Mouse (Mus musculus) C2C12 (cell line): Measurements from ENCODE around the gene Zbtb46.

Experiments
- CEBPB ChIP-seq: IDR thresholded peaks from one replicate; pipeline ENCODE4 v1.6.1; 2011; ENCODE audit warnings: low read depth, mild to moderate bottlenecking, control low read depth, moderate library complexity
- CTCF ChIP-seq: IDR thresholded peaks from one replicate; pipeline ENCODE4 v1.5.1; 2011; ENCODE audit not compliant: control insufficient read depth, insufficient read depth, insufficient read length
- MAX ChIP-seq: IDR thresholded peaks from one replicate; pipeline ENCODE4 v1.6.1; 2011; ENCODE audit warnings: mild to moderate bottlenecking, control low read depth
- USF1 ChIP-seq: IDR thresholded peaks from one replicate; pipeline ENCODE4 v1.6.1; 2011; ENCODE audit warnings: low read depth, mild to moderate bottlenecking, control low read depth, moderate library complexity

DNA sequence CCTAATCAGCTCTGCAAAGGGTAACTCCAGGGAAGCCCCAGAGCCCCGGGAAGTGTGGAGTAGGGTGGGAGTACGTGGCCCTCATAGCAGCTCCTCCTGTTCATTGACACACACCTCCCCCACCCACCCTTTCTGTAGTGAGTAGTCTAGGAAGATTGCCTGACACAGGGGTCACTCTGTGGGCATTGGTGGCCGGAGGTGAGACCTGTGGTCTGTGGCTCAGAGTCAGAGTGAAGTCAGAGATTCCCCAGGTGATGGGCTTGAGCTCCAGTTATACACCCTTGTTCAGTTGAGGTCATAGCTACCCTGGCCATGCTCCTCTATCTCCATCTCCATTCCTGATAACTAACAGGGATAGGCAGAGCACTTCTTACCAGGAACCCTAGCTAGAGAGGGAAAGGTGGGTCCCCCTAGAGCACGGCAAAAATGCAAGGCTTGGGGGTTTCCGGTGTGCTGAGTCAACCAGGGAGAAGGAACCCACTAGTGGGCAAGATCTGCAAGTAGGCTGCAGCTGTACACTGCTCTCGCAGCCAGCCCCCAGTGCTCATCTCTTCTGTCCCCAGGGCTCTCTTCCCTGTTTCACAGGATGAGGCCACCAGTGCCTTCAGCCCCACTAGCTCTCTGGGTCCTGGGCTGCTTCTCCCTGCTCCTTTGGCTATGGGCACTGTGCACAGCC, 77.5 kb downstream of the Zbtb46 start:
- TF ChIP-seq CTCF: no peak
- TF ChIP-seq MAX: no peak
- no peak for TF ChIP-seq CEBPB
- TF ChIP-seq USF1: no peak
